Mouse (Mus musculus): ENCODE measurements around the gene Clrn3. TPM values are rescaled to one million over a fixed set of nuclear protein-coding genes. Genes with fewer than 3 reads are reported as not detected.

Gene Clrn3
- polyA plus RNA-seq, 1 experiment from 2014 or later, result not detected

DNA sequence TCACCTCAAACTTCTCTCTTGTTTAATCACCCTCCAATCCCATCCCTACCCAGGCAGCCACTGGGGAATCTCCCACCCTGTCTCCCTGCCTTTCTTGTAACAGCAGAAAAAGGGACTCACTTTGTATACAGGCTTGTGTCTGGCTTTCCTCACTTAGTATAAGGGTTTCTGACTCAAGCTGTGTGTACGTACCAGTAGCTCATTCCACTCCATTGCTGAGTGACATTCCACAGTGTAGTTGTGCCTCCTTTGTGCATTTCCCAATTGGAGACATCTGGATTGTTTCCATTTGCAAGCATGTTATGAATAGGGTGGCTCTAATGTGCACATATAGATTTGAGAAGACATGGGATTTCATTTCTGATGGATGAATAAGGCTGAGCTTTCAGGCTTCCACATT lies 31.8 kb upstream of the Clrn3 start:
- Histone ChIP-seq H3K36me3 (ENCODE audit: control insufficient read depth, insufficient read depth) (no peaks in the 10 kb centered on the region), H3K9me3 (ENCODE audit: control insufficient read depth, low read length) (no peaks in the 10 kb centered on the region), H3K4me1 (replicated peaks; ENCODE audit: control insufficient read depth, insufficient read depth, low read length) (peaks cover 8% of the 10 kb centered on the region; the same call in 1 of the 2 replicates), H3K4me2 (ENCODE audit: low read length) (no peak overlapping the region), H3K4me3 (replicated peaks; ENCODE audit: low read length) (no peak overlapping the region), H3K27ac (ENCODE audit: low read length) (no peak overlapping the region), H3K27me3 (replicated peaks; ENCODE audit: control insufficient read depth, insufficient read depth, low read length) (no peaks in the 10 kb centered on the region), H3K9ac (replicated peaks; ENCODE audit: low read depth, low read length) (no peak overlapping the region)
- 61% methylated on average over 1 of the region's 1 CpGs for WGBS
- ATAC-seq, result no peak

GRCm38 (mm10) chr7:135556663-135557402 lies 28.4 kb upstream of the Clrn3 start:
- WGBS, result 94% methylated on average over 3 of the region's 3 CpGs

GRCm38 (mm10) chr7:135553550-135553949 lies 25.1 kb upstream of the Clrn3 start:
- no peaks in the 10 kb centered on the region for H3K27me3 ChIP-seq (replicated peaks; ENCODE audit: control insufficient read depth, insufficient read depth, low read length)
- 90% methylated on average over 3 of the region's 3 CpGs for WGBS
- H3K9ac ChIP-seq (replicated peaks; ENCODE audit: low read depth, low read length), result no peak overlapping the region
- H3K27ac ChIP-seq (ENCODE audit: low read length), result no peak overlapping the region
- no peaks in the 10 kb centered on the region for H3K4me1 ChIP-seq (replicated peaks; ENCODE audit: control insufficient read depth, insufficient read depth, low read length)
- H3K36me3 ChIP-seq (ENCODE audit: control insufficient read depth, insufficient read depth), result no peaks in the 10 kb centered on the region
- no peak overlapping the region for H3K4me3 ChIP-seq (replicated peaks; ENCODE audit: low read length)
- ATAC-seq, result no peak
- no peaks in the 10 kb centered on the region for H3K9me3 ChIP-seq (ENCODE audit: control insufficient read depth, low read length)
- H3K4me2 ChIP-seq (ENCODE audit: low read length), result no peak overlapping the region

More at GRCm38 (mm10) chr7:135556663-135557402, 28.4 kb upstream of the Clrn3 start:
- Histone ChIP-seq H3K4me3 (replicated peaks; ENCODE audit: low read length) (no peak overlapping the region), H3K9ac (replicated peaks; ENCODE audit: low read depth, low read length) (no peak overlapping the region), H3K9me3 (ENCODE audit: control insufficient read depth, low read length) (no peaks in the 10 kb centered on the region), H3K4me2 (ENCODE audit: low read length) (no peak overlapping the region), H3K27ac (ENCODE audit: low read length) (no peak overlapping the region), H3K27me3 (replicated peaks; ENCODE audit: control insufficient read depth, insufficient read depth, low read length) (no peaks in the 10 kb centered on the region), H3K36me3 (ENCODE audit: control insufficient read depth, insufficient read depth) (no peaks in the 10 kb centered on the region), H3K4me1 (replicated peaks; ENCODE audit: control insufficient read depth, insufficient read depth, low read length) (no peaks in the 10 kb centered on the region)
- no peak for ATAC-seq

DNA sequence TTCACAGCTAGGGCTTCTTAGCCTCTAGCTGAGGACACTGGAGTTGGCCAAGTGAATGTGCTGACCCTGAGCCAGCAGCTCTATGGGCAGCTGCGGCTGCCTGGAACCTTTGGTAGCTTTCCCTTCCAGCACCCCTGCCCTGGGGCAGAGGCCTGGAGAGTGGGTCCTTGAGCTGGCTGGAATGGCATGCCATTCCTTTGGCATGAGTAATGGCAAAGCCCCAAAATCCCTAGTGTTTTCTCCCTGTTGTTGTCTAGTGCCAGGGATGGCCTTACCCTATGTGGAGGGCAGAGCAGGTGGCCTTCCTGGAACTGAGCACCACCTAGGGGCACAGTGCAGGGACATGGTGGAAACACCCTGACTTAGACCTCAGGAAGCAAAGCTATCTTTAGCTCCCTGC lies 23.1 kb upstream of the Clrn3 start:
- ATAC-seq, result no peak
- no peak overlapping the region for H3K27ac ChIP-seq (ENCODE audit: low read length)
- 52% methylated on average over 1 of the region's 1 CpGs for WGBS
- no peak overlapping the region for H3K4me3 ChIP-seq (replicated peaks; ENCODE audit: low read length)
- H3K9me3 ChIP-seq (ENCODE audit: control insufficient read depth, low read length), result no peaks in the 10 kb centered on the region
- H3K27me3 ChIP-seq (replicated peaks; ENCODE audit: control insufficient read depth, insufficient read depth, low read length), result no peaks in the 10 kb centered on the region
- H3K4me1 ChIP-seq (replicated peaks; ENCODE audit: control insufficient read depth, insufficient read depth, low read length), result peaks cover 2% of the 10 kb centered on the region; the same call in 1 of the 2 replicates
- H3K36me3 ChIP-seq (ENCODE audit: control insufficient read depth, insufficient read depth), result no peaks in the 10 kb centered on the region
- no peak overlapping the region for H3K9ac ChIP-seq (replicated peaks; ENCODE audit: low read depth, low read length)
- no peak overlapping the region for H3K4me2 ChIP-seq (ENCODE audit: low read length)

DNA sequence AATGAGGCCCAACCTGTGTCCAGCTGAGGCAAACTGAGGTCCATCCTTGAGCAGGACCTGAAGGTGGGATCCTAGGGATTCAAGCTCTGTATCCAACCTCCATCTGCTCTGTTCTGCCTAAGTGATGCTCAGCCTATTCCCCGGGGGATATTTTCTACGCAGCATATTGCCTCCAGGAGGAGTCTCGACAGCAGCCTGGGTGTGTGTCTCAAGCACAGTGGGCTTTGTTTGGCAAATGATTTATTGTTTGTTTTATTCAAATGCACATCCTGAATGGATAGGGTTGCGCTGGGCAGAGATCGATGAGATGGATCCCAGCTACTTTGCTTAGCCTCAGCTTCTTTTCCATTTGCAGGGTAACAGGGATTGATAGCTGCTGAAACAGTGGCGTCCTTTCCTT lies 20.0 kb upstream of the Clrn3 start:
- H3K27me3 ChIP-seq (replicated peaks; ENCODE audit: control insufficient read depth, insufficient read depth, low read length), result no peaks in the 10 kb centered on the region
- no peaks in the 10 kb centered on the region for H3K9me3 ChIP-seq (ENCODE audit: control insufficient read depth, low read length)
- 73% methylated on average over 6 of the region's 6 CpGs for WGBS
- H3K9ac ChIP-seq (replicated peaks; ENCODE audit: low read depth, low read length), result no peak overlapping the region
- H3K4me3 ChIP-seq (replicated peaks; ENCODE audit: low read length), result no peak overlapping the region
- H3K36me3 ChIP-seq (ENCODE audit: control insufficient read depth, insufficient read depth), result no peaks in the 10 kb centered on the region
- no peak for ATAC-seq
- H3K4me2 ChIP-seq (ENCODE audit: low read length), result no peak overlapping the region
- H3K27ac ChIP-seq (ENCODE audit: low read length), result no peak overlapping the region
- H3K4me1 ChIP-seq (replicated peaks; ENCODE audit: control insufficient read depth, insufficient read depth, low read length), result peaks cover 4% of the 10 kb centered on the region; the same call in 1 of the 2 replicates

- H3K36me3 ChIP-seq (ENCODE audit: control insufficient read depth, insufficient read depth), result no peaks in the 10 kb centered on the region
- H3K27ac ChIP-seq (ENCODE audit: low read length), result no peak overlapping the region
- 59% methylated on average over 5 of the region's 5 CpGs for WGBS
- no peaks in the 10 kb centered on the region for H3K9me3 ChIP-seq (ENCODE audit: control insufficient read depth, low read length)
- peaks cover 4% of the 10 kb centered on the region; the same call in 1 of the 2 replicates for H3K4me1 ChIP-seq (replicated peaks; ENCODE audit: control insufficient read depth, insufficient read depth, low read length)
- no peak for ATAC-seq
- no peak overlapping the region for H3K4me2 ChIP-seq (ENCODE audit: low read length)
- H3K27me3 ChIP-seq (replicated peaks; ENCODE audit: control insufficient read depth, insufficient read depth, low read length), result no peaks in the 10 kb centered on the region
- no peak overlapping the region for H3K9ac ChIP-seq (replicated peaks; ENCODE audit: low read depth, low read length)
- H3K4me3 ChIP-seq (replicated peaks; ENCODE audit: low read length), result no peak overlapping the region
Measured at GRCm38 (mm10) chr7:135546530-135546929, 18.1 kb upstream of the Clrn3 start.

DNA sequence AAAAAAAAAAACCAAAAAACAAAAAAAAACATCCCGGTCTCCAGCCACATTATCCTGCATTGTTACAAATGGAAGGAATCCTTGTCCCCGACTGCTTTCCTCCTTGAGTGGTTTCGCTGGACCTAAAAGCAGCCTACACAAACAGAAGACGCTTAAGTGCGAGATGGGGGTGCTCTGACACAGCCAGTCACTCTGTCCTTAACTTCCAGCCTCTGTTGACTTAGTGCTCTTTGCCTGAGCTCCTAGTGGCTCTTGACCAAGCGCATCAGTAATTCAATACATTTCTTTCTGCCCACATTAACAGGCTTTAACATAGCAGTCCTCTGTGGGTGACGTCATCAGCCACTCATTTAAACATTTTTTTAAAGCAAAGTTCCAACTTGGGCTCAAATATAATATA lies 17.5 kb upstream of the Clrn3 start:
- ATAC-seq, result no peak
- Histone ChIP-seq H3K27me3 (replicated peaks; ENCODE audit: control insufficient read depth, insufficient read depth, low read length) (no peaks in the 10 kb centered on the region), H3K4me2 (ENCODE audit: low read length) (no peak overlapping the region), H3K9ac (replicated peaks; ENCODE audit: low read depth, low read length) (no peak overlapping the region), H3K4me1 (replicated peaks; ENCODE audit: control insufficient read depth, insufficient read depth, low read length) (peaks cover 4% of the 10 kb centered on the region; the same call in 1 of the 2 replicates), H3K27ac (ENCODE audit: low read length) (no peak overlapping the region), H3K9me3 (ENCODE audit: control insufficient read depth, low read length) (no peaks in the 10 kb centered on the region), H3K36me3 (ENCODE audit: control insufficient read depth, insufficient read depth) (no peaks in the 10 kb centered on the region), H3K4me3 (replicated peaks; ENCODE audit: low read length) (no peak overlapping the region)
- 80% methylated on average over 7 of the region's 7 CpGs for WGBS

DNA sequence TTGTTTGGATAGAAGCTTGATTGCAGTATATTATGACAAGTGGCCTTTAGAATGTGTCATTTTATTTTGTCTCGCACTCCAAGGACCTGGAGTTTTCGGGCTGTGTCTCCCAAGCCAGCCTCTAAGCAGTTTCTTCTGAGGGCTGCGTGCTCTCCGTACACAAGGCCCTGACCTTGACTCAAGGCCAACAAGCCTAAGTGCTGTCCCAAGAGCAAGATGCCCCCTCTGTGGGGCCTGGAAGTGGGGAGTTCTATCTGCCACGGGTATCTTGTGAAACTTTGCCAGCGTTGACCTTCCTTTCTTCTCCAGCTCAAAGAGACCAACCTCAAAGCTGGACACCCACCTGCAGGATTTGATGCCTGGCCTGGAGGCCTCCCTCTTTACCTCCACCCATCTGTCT lies 15.9 kb upstream of the Clrn3 start:
- Histone ChIP-seq H3K4me2 (ENCODE audit: low read length) (no peak overlapping the region), H3K27me3 (replicated peaks; ENCODE audit: control insufficient read depth, insufficient read depth, low read length) (0 out of 2 replicates have a peak, but pooled peaks cover 3% of the 10 kb centered on the region), H3K4me1 (replicated peaks; ENCODE audit: control insufficient read depth, insufficient read depth, low read length) (peaks cover 4% of the 10 kb centered on the region; the same call in 1 of the 2 replicates), H3K9me3 (ENCODE audit: control insufficient read depth, low read length) (no peaks in the 10 kb centered on the region), H3K36me3 (ENCODE audit: control insufficient read depth, insufficient read depth) (no peaks in the 10 kb centered on the region), H3K27ac (ENCODE audit: low read length) (no peak overlapping the region), H3K9ac (replicated peaks; ENCODE audit: low read depth, low read length) (no peak overlapping the region), H3K4me3 (replicated peaks; ENCODE audit: low read length) (no peak overlapping the region)
- ATAC-seq, result no peak
- WGBS, result 94% methylated on average over 6 of the region's 6 CpGs

DNA sequence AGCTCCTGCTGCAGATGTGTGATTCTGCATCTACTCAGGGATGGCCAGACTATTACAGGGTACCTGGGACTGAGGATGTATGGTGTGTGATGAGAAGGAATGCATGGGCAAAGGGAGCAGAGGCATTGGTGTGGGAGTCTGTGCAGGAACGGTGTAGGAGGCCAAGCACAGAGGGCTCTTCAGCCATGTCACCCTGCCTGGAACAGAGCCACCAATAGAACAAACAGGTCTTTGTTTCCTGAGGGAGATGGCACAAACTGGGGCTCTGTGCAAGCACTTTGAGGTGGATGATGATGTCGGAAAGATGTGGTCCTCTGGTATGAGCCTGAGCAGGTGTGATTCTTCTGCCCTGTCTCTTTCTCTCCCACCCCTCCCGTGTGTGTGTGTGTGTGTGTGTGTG lies 14.6 kb upstream of the Clrn3 start:
- H3K4me2 ChIP-seq (ENCODE audit: low read length), result no peak overlapping the region
- WGBS, result 42% methylated on average over 3 of the region's 3 CpGs
- ATAC-seq, result no peak
- H3K36me3 ChIP-seq (ENCODE audit: control insufficient read depth, insufficient read depth), result no peaks in the 10 kb centered on the region
- no peak overlapping the region for H3K4me3 ChIP-seq (replicated peaks; ENCODE audit: low read length)
- H3K27me3 ChIP-seq (replicated peaks; ENCODE audit: control insufficient read depth, insufficient read depth, low read length), result 0 out of 2 replicates have a peak, but pooled peaks cover 3% of the 10 kb centered on the region
- H3K27ac ChIP-seq (ENCODE audit: low read length), result no peak overlapping the region
- peaks cover 10% of the 10 kb centered on the region for H3K4me1 ChIP-seq (replicated peaks; ENCODE audit: control insufficient read depth, insufficient read depth, low read length)
- no peak overlapping the region for H3K9ac ChIP-seq (replicated peaks; ENCODE audit: low read depth, low read length)
- H3K9me3 ChIP-seq (ENCODE audit: control insufficient read depth, low read length), result no peaks in the 10 kb centered on the region

All from forebrain, embryonic 16.5 days (tissue).